Mouse (Mus musculus) kidney, adult 2 months (tissue): ENCODE measurements at regions not wholly inside any gene's neighbourhood (a gene's known extent, or its start where the extent isn't known, plus 50 kb on each side); places are given as distances from the start of the nearest gene placed in this dataset.

Source experiments
- CTCF ChIP-seq: fragments of 200-500 bp; conservative IDR thresholded peaks from 2 replicates; pipeline ENCODE4 v1.5.1; 2011; ENCODE audit warnings: low read depth, mild to moderate bottlenecking, control low read depth, low read length, moderate library complexity, mixed read lengths; ENCODE audit not compliant: insufficient read depth, insufficient read length
- POLR2A ChIP-seq: fragments of 200-500 bp; IDR thresholded peaks from one replicate; pipeline ENCODE4 v1.6.1; 2011; ENCODE audit warnings: low read depth, low read length, control low read depth

- TF ChIP-seq CTCF (no peak), POLR2A (no peak)
These were observed 1695.9 kb upstream of the Slc10a2 start for GRCm38 (mm10) chr8:6801076-6801475.
